Mouse (Mus musculus): ENCODE measurements around the gene Hyal2. TPM values are rescaled to one million over a fixed set of nuclear protein-coding genes. Genes with fewer than 3 reads are reported as not detected.

The Hyal2 gene
- polyA plus RNA-seq (2021; fragmentation: Nextera tagmentation), result 16.4 and 16.9 TPM in 2 replicates
- long read RNA-seq, experiment 1, transcript Hyal2-201 (4 exons, 1,893 nt), result major isoform, 26 of 28 reads
- long read RNA-seq, experiment 1, partial matches to known transcripts, result 2 of 28 reads
- long read RNA-seq, experiment 1, other reads (novel, unspliced or antisense), result 0 of 28 reads
- long read RNA-seq, experiment 2, transcript Hyal2-201 (4 exons, 1,893 nt), result major isoform, 106 of 120 reads
- long read RNA-seq, experiment 2, partial matches to known transcripts, result 7 of 120 reads
- long read RNA-seq, experiment 2, other reads (novel, unspliced or antisense), result 7 of 120 reads

DNA sequence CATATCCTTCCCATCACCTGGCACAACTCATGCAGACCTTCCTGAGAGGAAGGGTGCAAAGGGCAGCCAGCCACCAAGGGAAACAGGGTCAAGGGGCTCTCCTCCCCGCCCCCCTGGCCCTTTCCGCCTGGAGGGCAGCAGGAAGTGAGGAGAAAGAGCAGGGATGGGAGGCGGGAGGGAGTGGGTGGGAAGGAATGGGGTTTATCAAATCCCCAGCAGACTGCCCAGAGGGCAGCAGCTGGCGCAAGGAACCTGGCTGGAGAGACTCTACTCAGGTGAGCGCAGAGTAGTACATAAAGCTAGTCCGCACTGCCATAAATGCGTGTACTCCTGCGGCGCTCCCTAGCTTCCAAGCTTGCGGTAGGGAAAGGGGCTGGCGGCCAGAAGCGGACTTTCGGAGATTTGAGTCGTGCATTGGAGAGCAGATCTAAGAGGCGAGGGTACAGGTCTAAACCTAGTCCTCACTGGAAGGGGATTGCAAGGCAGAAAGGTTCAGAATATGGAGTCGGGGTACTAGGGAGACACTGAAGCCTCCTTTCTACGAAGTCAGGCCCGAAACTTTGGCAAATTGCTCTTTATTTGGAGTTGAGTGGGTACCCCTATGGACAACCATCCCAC is at the start of gene Hyal2:
Hyal2 (plus strand) TSS at position 244 of the 618 bp plus-strand sequence.

GRCm38 (mm10) chr9:107533791-107534407 is 33.8 kb upstream of the Hyal2 start, which contains the start of gene Tmem115:
Gene Tmem115, plus strand, starts transcription at chr9:107533945.

DNA sequence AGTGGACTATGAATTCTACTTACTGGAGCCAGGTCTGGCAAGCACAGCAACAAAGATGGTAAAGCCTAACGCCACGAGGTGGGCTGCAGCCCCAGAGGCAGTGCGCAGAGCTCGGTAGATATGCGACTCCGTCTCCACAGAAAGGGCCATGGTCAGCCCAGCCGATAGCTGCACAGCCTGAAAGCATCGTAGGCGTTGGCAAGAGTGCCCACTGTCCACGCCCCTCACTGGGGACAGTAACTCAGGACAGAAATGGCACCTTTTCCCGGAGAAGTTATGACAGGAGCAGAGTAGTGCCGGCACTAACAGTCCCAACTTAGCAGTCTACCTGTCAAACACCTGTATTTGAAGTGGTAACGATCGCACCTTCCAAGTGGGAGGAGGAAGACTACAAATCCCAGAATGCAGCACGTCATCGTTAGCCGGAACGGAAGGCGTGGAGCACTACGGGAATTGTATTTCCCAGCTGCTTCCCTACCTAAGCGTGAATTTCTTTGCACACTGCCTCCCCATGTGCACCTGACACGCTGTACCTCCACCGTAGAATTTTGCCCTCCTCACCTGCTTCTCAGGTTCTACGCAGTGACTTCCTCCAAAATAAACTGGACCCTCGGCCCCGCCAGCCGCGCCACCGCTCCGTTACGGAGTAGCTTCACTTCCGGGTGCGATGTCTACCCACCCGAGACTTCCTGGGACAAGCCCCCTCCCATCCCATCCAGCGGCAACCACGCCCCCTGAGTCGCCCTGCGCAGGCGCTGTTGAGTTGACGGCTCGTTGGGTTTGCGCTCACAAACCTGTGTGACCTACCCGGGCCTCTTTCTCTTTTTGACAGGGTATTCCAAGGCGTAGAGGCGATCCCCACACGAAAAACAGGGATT is 26.0 kb upstream of the Hyal2 start, which contains the start of the genes Cyb561d2 and Nprl2:
Cyb561d2 (minus strand) TSS at position 720 of the 878 bp plus-strand sequence.
Nprl2 (plus strand) TSS at position 753 of the 878 bp plus-strand sequence.

GRCm38 (mm10) chr9:107547026-107547425 is 20.7 kb upstream of the Hyal2 start, which contains the start of gene Zmynd10:
Gene Zmynd10, plus strand, starts transcription at chr9:107547298.

GRCm38 (mm10) chr9:107551117-107551889 is 16.4 kb upstream of the Hyal2 start, which contains the start of gene Rassf1:
Gene Rassf1, plus strand, starts transcription at chr9:107551555.

DNA sequence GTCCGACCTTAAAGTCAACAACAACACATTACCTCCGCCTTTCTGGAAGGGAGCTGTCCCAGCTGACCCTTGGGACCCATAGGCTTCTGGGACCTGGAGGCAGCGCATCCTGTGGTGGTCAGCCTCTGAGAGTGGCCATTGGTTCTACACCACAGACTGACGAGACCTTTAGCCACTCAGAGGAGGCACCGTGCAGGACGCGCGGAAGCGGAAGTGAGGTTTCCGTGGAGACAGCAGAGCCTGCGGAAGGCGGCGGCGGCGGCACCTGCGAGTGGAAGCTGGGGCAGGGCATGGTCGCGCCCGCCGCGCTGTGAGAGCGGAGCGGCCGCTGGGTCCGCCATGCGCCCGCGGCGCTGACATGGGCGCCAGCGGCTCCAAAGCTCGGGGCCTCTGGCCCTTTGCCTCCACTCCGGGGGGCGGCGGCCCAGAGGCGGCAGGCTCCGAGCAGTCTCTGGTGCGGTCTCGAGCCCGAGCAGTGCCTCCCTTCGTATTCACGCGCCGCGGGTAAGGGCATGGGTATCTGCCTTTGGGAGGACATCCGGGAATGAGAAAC is 4.6 kb upstream of the Hyal2 start, which contains the start of gene Tusc2:
Tusc2 (plus strand) TSS at position 227 of the 553 bp plus-strand sequence.

GRCm38 (mm10) chr9:107576357-107577107 is 8.8 kb downstream of the Hyal2 start, which contains the start of gene Hyal1:
Gene Hyal1, plus strand, starts transcription at chr9:107576927.

DNA sequence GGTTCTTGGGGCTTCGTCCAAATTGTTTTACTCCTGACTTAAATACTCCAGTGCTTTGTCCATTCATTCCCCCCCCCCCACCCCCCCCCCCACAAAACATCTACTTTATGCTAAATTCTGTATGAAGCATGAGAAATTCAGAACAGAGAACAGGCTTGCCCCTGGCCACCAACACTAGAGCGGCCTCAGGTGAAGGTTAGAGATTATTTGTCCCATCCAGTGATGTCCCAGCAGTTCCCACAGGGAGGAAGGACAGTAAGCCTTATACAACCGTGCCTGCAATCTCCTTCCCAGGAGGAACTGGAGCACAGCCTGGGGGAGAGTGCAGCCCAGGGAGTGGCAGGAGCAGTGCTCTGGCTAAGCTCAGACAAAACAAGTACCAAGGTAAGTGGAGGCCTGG is 10.8 kb downstream of the Hyal2 start, which contains the start of gene Naa80:
Naa80 (plus strand) TSS at position 301 of the 400 bp plus-strand sequence.

DNA sequence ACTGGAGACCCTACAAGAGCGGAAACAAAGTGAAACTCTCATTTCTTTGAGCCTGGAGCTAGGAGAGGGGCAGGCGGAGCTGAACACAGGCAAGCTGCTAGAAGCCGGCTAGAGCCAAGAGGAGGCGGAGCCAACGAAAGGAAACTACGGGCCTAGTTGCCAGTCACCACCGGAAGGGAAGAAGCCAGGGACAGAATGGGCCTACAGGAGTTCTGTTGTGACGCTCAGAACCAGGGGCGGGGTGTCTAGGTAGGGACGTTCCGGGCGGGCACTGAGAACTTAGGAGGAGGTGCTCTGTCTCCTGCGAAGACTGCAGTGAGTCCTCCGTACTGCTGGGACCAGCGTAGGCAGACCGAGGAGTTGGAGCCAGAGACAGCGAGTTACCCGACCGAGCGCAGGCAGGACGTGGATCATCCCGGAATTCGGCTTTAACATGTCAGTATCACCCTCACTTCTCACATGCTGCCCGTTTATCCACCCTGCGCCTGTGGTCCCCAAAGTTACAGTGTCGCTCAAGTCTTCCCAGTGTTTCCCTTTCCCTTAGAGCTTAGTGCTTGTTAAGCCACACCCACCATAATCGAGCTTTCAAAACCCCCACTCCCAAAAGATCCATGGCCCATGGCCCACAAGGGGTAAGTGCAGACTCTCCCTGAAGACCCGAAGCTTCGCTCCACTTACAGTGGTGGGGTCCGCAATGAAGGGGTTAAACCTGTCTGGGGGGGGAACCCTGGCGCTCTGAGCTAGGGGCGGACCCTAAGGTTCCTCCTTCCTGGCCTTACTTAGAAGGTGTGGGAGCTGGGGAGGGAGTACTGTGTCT is 13.0 kb downstream of the Hyal2 start, which contains the start of gene Hyal3:
Hyal3 (plus strand) TSS at position 318 of the 817 bp plus-strand sequence.

GRCm38 (mm10) chr9:107586974-107587832 is 19.5 kb downstream of the Hyal2 start, which contains the start of gene Ifrd2:
Gene Ifrd2, plus strand, starts transcription at chr9:107587642.

DNA sequence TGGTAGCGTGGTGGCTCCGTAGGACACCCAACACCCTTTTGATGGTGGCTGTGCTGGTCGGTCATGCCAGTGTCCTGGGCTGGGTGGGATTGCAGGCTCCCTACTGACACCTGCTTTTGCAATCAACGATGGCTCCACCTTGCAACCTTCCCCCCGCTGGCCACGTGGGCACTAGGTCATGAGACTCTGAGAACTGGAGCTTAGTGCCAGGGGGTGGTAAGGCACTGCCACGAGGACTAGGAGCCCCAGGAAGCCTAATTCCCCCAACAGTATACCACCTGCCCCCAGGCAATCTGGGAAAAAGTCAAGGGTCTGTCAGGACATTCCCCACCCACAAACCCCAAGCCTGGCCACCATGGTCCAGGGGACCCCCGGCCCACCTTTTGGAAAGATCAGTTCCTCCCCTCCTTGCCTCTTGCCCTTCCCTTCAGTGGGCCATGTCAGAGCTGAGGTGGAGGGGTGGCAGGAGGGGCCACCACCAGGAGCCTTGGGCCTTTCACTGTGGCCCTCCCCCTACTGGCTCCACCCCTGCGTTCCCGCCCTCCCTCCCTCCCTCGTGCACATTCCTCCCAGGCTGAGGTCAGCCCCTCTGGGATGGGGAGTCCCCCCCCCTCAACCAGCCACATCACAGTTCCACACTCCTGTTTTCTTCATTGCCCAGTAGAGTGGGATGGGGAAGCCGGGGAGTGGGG is 41.1 kb downstream of the Hyal2 start, which contains the start of gene Sema3b:
Sema3b (minus strand) TSS at position 489 of the 692 bp plus-strand sequence.

Other genes starting within 250 kb of the Hyal2 start
- gene Hemk1, start 229.6 kb upstream of the Hyal2 start, polyA plus RNA-seq (2021; fragmentation: Nextera tagmentation), result 11.3 and 36.7 TPM in 2 replicates
- 0.93 and 1.2 TPM in 2 replicates for gene 6430571L13Rik, start 227.3 kb upstream of the Hyal2 start, polyA plus RNA-seq (2021; fragmentation: Nextera tagmentation)
- gene Cacna2d2, start 168.3 kb upstream of the Hyal2 start, polyA plus RNA-seq (2021; fragmentation: Nextera tagmentation), result 5.3 and 5.4 TPM in 2 replicates
- 40.5 and 46.0 TPM in 2 replicates for gene Tmem115, start 34.0 kb upstream of the Hyal2 start, polyA plus RNA-seq (2021; fragmentation: Nextera tagmentation)
- gene Cyb561d2, start 25.8 kb upstream of the Hyal2 start, polyA plus RNA-seq (2021; fragmentation: Nextera tagmentation), result 44.2 and 47.5 TPM in 2 replicates
- 63.1 and 69.0 TPM in 2 replicates for gene Nprl2, start 25.7 kb upstream of the Hyal2 start, polyA plus RNA-seq (2021; fragmentation: Nextera tagmentation)
- gene Zmynd10, start 20.6 kb upstream of the Hyal2 start, polyA plus RNA-seq (2021; fragmentation: Nextera tagmentation), result 4.1 and 7.1 TPM in 2 replicates
- 9.8 and 10.1 TPM in 2 replicates for gene Rassf1, start 16.4 kb upstream of the Hyal2 start, polyA plus RNA-seq (2021; fragmentation: Nextera tagmentation)
- 100 and 108 TPM in 2 replicates for gene Tusc2, start 4.7 kb upstream of the Hyal2 start, polyA plus RNA-seq (2021; fragmentation: Nextera tagmentation)
- 3.7 and 4.0 TPM in 2 replicates for gene Hyal1, start 9.0 kb downstream of the Hyal2 start, polyA plus RNA-seq (2021; fragmentation: Nextera tagmentation)
- 9.6 and 9.7 TPM in 2 replicates for gene Naa80, start 10.9 kb downstream of the Hyal2 start, polyA plus RNA-seq (2021; fragmentation: Nextera tagmentation)
- 0.40 and 1.7 TPM in 2 replicates for gene Hyal3, start 12.9 kb downstream of the Hyal2 start, polyA plus RNA-seq (2021; fragmentation: Nextera tagmentation)
- 4.4 and 4.7 TPM in 2 replicates for gene Ifrd2, start 19.7 kb downstream of the Hyal2 start, polyA plus RNA-seq (2021; fragmentation: Nextera tagmentation)
- gene Sema3b, start 41.3 kb downstream of the Hyal2 start, polyA plus RNA-seq (2021; fragmentation: Nextera tagmentation), result 1.4 and 9.8 TPM in 2 replicates
- 26.4 and 30.7 TPM in 2 replicates for gene Gnai2, start 67.4 kb downstream of the Hyal2 start, polyA plus RNA-seq (2021; fragmentation: Nextera tagmentation)
- 43.1 and 65.0 TPM in 2 replicates for gene Slc38a3, start 101.6 kb downstream of the Hyal2 start, polyA plus RNA-seq (2021; fragmentation: Nextera tagmentation)
- gene Gnat1, start 111.8 kb downstream of the Hyal2 start, polyA plus RNA-seq (2021; fragmentation: Nextera tagmentation), result 26.0 and 27.1 TPM in 2 replicates
- 0.31 and 1.1 TPM in 2 replicates for gene Sema3f, start 142.5 kb downstream of the Hyal2 start, polyA plus RNA-seq (2021; fragmentation: Nextera tagmentation)
- 31.9 and 37.2 TPM in 2 replicates for gene Rbm5, start 203.1 kb downstream of the Hyal2 start, polyA plus RNA-seq (2021; fragmentation: Nextera tagmentation)